Mouse (Mus musculus): ENCODE measurements at regions not wholly inside any gene's neighbourhood (a gene's known extent, or its start where the extent isn't known, plus 50 kb on each side); places are given as distances from the start of the nearest gene placed in this dataset.

GRCm38 (mm10) chr16:63371275-63371674 is 492.7 kb downstream of the Epha3 start:
- Histone ChIP-seq H3K36me3 (ENCODE audit: control insufficient read depth in 1 of 2, insufficient read depth in 2 of 2, low read length in 2 of 2) (no peaks in the 10 kb centered on the region), H3K79me2 (ENCODE audit: control insufficient read depth, insufficient read depth, low read length, poor library complexity) (no peaks in the 10 kb centered on the region), H3K4me3 (ENCODE audit: control insufficient read depth in 1 of 2, insufficient read depth in 1 of 2, low read depth in 2 of 2, low read length in 2 of 2) (no peak overlapping the region), H3K27ac (ENCODE audit: control insufficient read depth, low read depth, low read length) (no peak overlapping the region), H3K27me3 (ENCODE audit: control insufficient read depth in 1 of 2, insufficient read depth in 2 of 2, low read length in 2 of 2) (no peaks in the 10 kb centered on the region), H3K4me1 (ENCODE audit: control insufficient read depth in 1 of 2, insufficient read depth in 2 of 2, low read length in 2 of 2) (no peaks in the 10 kb centered on the region), H3K9ac (ENCODE audit: control insufficient read depth, low read depth, low read length, poor library complexity, severe bottlenecking) (no peak overlapping the region), H3K9me3 (replicated peaks; ENCODE audit: insufficient read depth, low read length) (no peaks in the 10 kb centered on the region)
- TF ChIP-seq CHD1 (IDR thresholded peaks at IDR 0.05; ENCODE audit: low read depth, low read length) (no peak), MAZ (IDR thresholded peaks at IDR 0.05; ENCODE audit: low read depth, low read length) (no peak), POLR2AphosphoS2 (IDR thresholded peaks at IDR 0.05; ENCODE audit: low read length) (no peak), RAD21 (IDR thresholded peaks at IDR 0.05; ENCODE audit: low read depth, low read length) (no peak)
- no peak for DNase-seq (ENCODE audit: low read depth, low spot score)

GRCm38 (mm10) chr16:63404976-63405375 is 459.0 kb downstream of the Epha3 start:
- Histone ChIP-seq H3K9me3 (replicated peaks; ENCODE audit: insufficient read depth, low read length) (no peaks in the 10 kb centered on the region), H3K9ac (ENCODE audit: control insufficient read depth, low read depth, low read length, poor library complexity, severe bottlenecking) (no peak overlapping the region), H3K4me3 (ENCODE audit: control insufficient read depth in 1 of 2, insufficient read depth in 1 of 2, low read depth in 2 of 2, low read length in 2 of 2) (no peak overlapping the region), H3K4me1 (ENCODE audit: control insufficient read depth in 1 of 2, insufficient read depth in 2 of 2, low read length in 2 of 2) (no peaks in the 10 kb centered on the region), H3K36me3 (ENCODE audit: control insufficient read depth in 1 of 2, insufficient read depth in 2 of 2, low read length in 2 of 2) (no peaks in the 10 kb centered on the region), H3K27ac (ENCODE audit: control insufficient read depth, low read depth, low read length) (no peak overlapping the region), H3K27me3 (ENCODE audit: control insufficient read depth in 1 of 2, insufficient read depth in 2 of 2, low read length in 2 of 2) (no peaks in the 10 kb centered on the region), H3K79me2 (ENCODE audit: control insufficient read depth, insufficient read depth, low read length, poor library complexity) (no peaks in the 10 kb centered on the region)
- DNase-seq (ENCODE audit: low read depth, low spot score): no peak
- no peak for TF ChIP-seq TAL1 (IDR thresholded peaks at IDR 0.05; ENCODE audit: low read length)
- TF ChIP-seq MYC (IDR thresholded peaks at IDR 0.05; ENCODE audit: low read depth, low read length): no peak
- TF ChIP-seq USF2 (IDR thresholded peaks at IDR 0.05; ENCODE audit: borderline replicate concordance in 1 of 2, insufficient read depth in 1 of 2, low read depth in 1 of 2, low read length in 2 of 2): no peak
- no peak for TF ChIP-seq JUND (IDR thresholded peaks at IDR 0.05; ENCODE audit: low read depth, low read length)
- no peak for TF ChIP-seq TCF12 (IDR thresholded peaks at IDR 0.05; ENCODE audit: low read depth, low read length)
- TF ChIP-seq NELFE (IDR thresholded peaks at IDR 0.05; ENCODE audit: low read depth, low read length): no peak
- TF ChIP-seq CTCF (IDR thresholded peaks at IDR 0.05 in 2 of 3, conservative IDR thresholded peaks at IDR 0.05 in 1 of 3; ENCODE audit: control insufficient read depth in 1 of 3, insufficient read depth in 1 of 3, low read depth in 2 of 3, low read length in 3 of 3, poor library complexity in 1 of 3, severe bottlenecking in 1 of 3): no peak
- TF ChIP-seq TBP (IDR thresholded peaks at IDR 0.05; ENCODE audit: low read depth, low read length): no peak
- TF ChIP-seq E2F4 (IDR thresholded peaks at IDR 0.05; ENCODE audit: borderline replicate concordance, low read depth, low read length): no peak
- no peak for TF ChIP-seq GATA1 (IDR thresholded peaks at IDR 0.05; ENCODE audit: low read depth, low read length)
- TF ChIP-seq NRF1 (IDR thresholded peaks at IDR 0.05; ENCODE audit: insufficient read depth, low read depth, low read length, poor library complexity, severe bottlenecking): no peak
- TF ChIP-seq ZNF384 (IDR thresholded peaks at IDR 0.05; ENCODE audit: low read depth, low read length): no peak
- TF ChIP-seq ELF1 (IDR thresholded peaks at IDR 0.05; ENCODE audit: low read depth, low read length): no peak
- no peak for TF ChIP-seq ETS1 (IDR thresholded peaks at IDR 0.05; ENCODE audit: low read depth, low read length)
- no peak for TF ChIP-seq RAD21 (IDR thresholded peaks at IDR 0.05; ENCODE audit: low read depth, low read length)
- TF ChIP-seq USF1 (IDR thresholded peaks at IDR 0.05; ENCODE audit: low read depth, low read length): no peak
- no peak for TF ChIP-seq MEF2A (IDR thresholded peaks at IDR 0.05; ENCODE audit: extremely low read depth, insufficient replicate concordance, low read depth, low read length, poor library complexity, severe bottlenecking)
- TF ChIP-seq SMC3 (IDR thresholded peaks at IDR 0.05; ENCODE audit: low read depth, low read length): no peak

Data from MEL (cell line).